Mouse (Mus musculus): Measurements from ENCODE around the gene Xiap. TPM values are rescaled to one million over a fixed set of nuclear protein-coding genes. Genes with fewer than 3 reads are reported as not detected.

The Xiap gene
- polyA plus RNA-seq, 1 experiment from 2014 or later, result 11.6 TPM

DNA sequence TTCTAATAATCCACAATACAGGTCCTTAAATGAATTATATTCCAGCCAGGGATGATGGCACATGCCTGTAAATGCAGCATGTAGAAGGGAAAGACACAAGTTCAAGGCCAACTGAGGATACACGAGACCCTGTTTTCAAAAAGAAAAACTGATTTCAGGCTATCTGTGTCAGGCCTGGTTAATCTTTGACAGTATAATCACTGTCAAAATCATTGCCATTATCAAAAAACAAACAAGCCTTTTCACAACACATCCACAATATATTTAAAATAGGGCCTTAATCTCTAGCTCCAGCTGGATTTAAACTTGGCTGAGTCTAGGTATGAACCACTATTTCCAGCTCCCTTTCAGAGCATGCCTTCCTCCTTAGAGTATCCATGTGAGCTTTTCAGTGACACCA, 51.1 kb downstream of the Xiap start:
- Histone ChIP-seq H3K4me1 (no peaks in the 10 kb centered on the region), H3K9me3 (no peaks in the 10 kb centered on the region), H3K27ac (no peak overlapping the region), H3K9ac (no peak overlapping the region), H3K4me3 (no peak overlapping the region), H3K36me3 (replicated peaks) (0 out of 2 replicates have a peak, but pooled peaks cover 5% of the 10 kb centered on the region), H3K4me2 (no peak overlapping the region), H3K27me3 (replicated peaks) (no peaks in the 10 kb centered on the region)
- 78% methylated on average over 1 of the region's 1 CpGs for WGBS
- ATAC-seq (replicated peaks), result no peak

DNA sequence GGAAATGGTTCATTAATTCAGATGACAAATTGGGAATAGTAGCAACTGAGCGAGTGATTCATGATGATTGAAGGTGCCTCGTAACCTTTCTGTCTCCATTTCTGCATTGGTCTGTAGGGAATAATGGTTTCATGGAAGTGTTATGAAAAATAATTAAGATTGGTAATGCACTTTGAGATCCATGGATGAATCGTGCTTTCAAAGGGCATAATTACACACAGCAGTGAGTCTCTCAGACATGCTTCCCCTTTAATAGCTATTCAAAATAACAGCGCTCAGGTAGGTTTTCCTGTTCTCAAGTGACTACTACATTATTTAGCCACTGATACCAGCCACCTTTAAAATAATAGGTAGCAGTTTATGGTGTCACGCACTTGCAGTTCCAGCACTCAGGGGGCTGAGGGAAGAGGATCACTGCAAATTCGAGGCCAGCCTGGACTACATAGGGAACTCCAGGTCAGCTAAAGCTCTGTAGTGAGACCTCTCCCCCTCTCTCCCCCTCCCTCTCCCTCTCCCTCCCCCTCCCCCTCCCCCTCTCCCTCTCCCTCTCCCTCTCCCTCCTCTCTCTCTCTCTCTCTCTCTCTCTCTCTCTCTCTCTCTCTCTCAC, 60.1 kb downstream of the Xiap start:
- H3K4me3 ChIP-seq, result no peak overlapping the region
- no peaks in the 10 kb centered on the region for H3K4me1 ChIP-seq
- no peak overlapping the region for H3K27ac ChIP-seq
- H3K9me3 ChIP-seq, result no peaks in the 10 kb centered on the region
- 76% methylated on average over 6 of the region's 6 CpGs for WGBS
- no peaks in the 10 kb centered on the region for H3K36me3 ChIP-seq (replicated peaks)
- H3K4me2 ChIP-seq, result no peak overlapping the region
- H3K27me3 ChIP-seq (replicated peaks), result no peaks in the 10 kb centered on the region
- no peak overlapping the region for H3K9ac ChIP-seq
- no peak for ATAC-seq (replicated peaks)

DNA sequence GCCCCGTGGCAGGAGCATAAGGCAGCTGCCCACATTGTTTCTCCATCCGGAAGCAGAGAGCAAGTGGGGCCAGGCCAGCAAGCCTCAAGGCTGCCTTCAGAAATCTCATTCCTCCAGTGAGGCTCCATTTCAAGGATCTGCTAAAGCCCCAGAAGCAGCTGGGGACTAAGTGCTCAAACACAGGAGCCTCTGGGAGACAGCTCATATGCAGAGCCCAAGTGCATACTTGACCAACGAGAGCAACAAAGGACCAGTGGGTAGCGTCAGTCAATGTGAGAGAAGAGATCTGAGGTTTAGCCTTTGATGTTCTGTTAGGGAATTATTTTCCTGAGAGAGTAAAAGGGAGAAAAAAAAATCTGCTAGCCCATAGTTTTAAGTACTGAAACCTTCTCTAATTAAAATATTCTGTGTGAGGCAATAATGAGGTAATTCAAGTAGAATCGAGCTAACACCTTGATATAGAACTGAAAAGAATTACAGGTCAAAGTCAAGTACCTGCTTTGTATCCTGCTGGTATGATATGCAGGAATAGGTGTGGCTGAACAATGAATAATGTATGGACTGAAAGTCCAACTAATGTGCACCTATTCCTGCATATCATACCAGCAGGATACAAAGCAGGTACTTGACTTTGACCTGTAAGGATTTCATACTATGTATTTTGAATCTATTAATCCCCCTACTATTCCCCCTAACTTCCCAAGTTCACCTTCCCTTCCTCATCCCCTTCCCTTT, 65.7 kb downstream of the Xiap start:
- no peaks in the 10 kb centered on the region for H3K9me3 ChIP-seq
- no peak overlapping the region for H3K4me2 ChIP-seq
- H3K27ac ChIP-seq, result no peak overlapping the region
- no peak for ATAC-seq (replicated peaks)
- H3K4me3 ChIP-seq, result no peak overlapping the region
- no peaks in the 10 kb centered on the region for H3K27me3 ChIP-seq (replicated peaks)
- no peaks in the 10 kb centered on the region for H3K36me3 ChIP-seq (replicated peaks)
- no peaks in the 10 kb centered on the region for H3K4me1 ChIP-seq
- H3K9ac ChIP-seq, result no peak overlapping the region
- WGBS, result 78% methylated on average over 5 of the region's 5 CpGs

- no peak overlapping the region for H3K27ac ChIP-seq
- H3K4me1 ChIP-seq, result no peaks in the 10 kb centered on the region
- 78% methylated on average over 9 of the region's 9 CpGs for WGBS
- H3K4me2 ChIP-seq, result no peak overlapping the region
- H3K27me3 ChIP-seq (replicated peaks), result no peaks in the 10 kb centered on the region
- H3K9me3 ChIP-seq, result no peaks in the 10 kb centered on the region
- H3K4me3 ChIP-seq, result no peak overlapping the region
- no peak overlapping the region for H3K9ac ChIP-seq
- no peak for ATAC-seq (replicated peaks)
- no peaks in the 10 kb centered on the region for H3K36me3 ChIP-seq (replicated peaks)
Observed at GRCm38 (mm10) chrX:42139882-42140281, 80.4 kb downstream of the Xiap start.

DNA sequence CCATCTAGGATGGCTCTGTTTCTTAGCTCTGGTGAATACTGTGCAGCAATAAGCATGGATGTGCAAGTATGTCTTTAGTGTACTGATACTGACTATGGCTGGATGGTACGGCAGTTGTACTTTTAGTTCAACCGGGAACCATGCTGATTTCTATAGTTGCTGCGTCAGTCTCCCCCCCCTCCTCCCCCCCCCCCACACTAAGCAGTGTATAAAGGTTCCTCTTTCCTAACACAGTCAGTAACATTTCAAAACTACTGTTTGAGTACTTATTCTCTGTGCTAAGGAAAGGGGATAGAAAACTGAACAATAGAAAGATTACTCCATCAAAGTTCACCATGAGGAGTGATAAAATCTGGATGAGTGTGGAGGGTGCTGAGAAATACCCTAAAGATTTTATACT, 83.1 kb downstream of the Xiap start:
- H3K27me3 ChIP-seq (replicated peaks), result no peaks in the 10 kb centered on the region
- no peak overlapping the region for H3K9ac ChIP-seq
- ATAC-seq (replicated peaks), result no peak
- no peaks in the 10 kb centered on the region for H3K9me3 ChIP-seq
- no peaks in the 10 kb centered on the region for H3K4me1 ChIP-seq
- 71% methylated on average over 3 of the region's 3 CpGs for WGBS
- no peak overlapping the region for H3K4me2 ChIP-seq
- H3K36me3 ChIP-seq (replicated peaks), result no peaks in the 10 kb centered on the region
- H3K4me3 ChIP-seq, result no peak overlapping the region
- H3K27ac ChIP-seq, result no peak overlapping the region

GRCm38 (mm10) chrX:42143991-42144390, 84.5 kb downstream of the Xiap start:
- no peaks in the 10 kb centered on the region for H3K4me1 ChIP-seq
- no peaks in the 10 kb centered on the region for H3K27me3 ChIP-seq (replicated peaks)
- no peak overlapping the region for H3K27ac ChIP-seq
- H3K9me3 ChIP-seq, result no peaks in the 10 kb centered on the region
- 86% methylated on average over 4 of the region's 4 CpGs for WGBS
- ATAC-seq (replicated peaks), result no peak
- H3K36me3 ChIP-seq (replicated peaks), result no peaks in the 10 kb centered on the region
- H3K4me3 ChIP-seq, result no peak overlapping the region
- no peak overlapping the region for H3K4me2 ChIP-seq
- H3K9ac ChIP-seq, result no peak overlapping the region

- Histone ChIP-seq H3K4me3 (0 out of 2 replicates have a peak overlapping the region, but pooled peaks have one; percentile 47), H3K36me3 (replicated peaks) (no peaks in the 10 kb centered on the region), H3K27ac (no peak overlapping the region), H3K9ac (no peak overlapping the region), H3K9me3 (no peaks in the 10 kb centered on the region), H3K4me2 (peak overlapping the region; percentile 46), H3K27me3 (replicated peaks) (no peaks in the 10 kb centered on the region), H3K4me1 (no peaks in the 10 kb centered on the region)
- ATAC-seq (replicated peaks), result no peak
- WGBS, result 65% methylated on average over 5 of the region's 5 CpGs
Observed at GRCm38 (mm10) chrX:42148016-42148451, 88.6 kb downstream of the Xiap start.

DNA sequence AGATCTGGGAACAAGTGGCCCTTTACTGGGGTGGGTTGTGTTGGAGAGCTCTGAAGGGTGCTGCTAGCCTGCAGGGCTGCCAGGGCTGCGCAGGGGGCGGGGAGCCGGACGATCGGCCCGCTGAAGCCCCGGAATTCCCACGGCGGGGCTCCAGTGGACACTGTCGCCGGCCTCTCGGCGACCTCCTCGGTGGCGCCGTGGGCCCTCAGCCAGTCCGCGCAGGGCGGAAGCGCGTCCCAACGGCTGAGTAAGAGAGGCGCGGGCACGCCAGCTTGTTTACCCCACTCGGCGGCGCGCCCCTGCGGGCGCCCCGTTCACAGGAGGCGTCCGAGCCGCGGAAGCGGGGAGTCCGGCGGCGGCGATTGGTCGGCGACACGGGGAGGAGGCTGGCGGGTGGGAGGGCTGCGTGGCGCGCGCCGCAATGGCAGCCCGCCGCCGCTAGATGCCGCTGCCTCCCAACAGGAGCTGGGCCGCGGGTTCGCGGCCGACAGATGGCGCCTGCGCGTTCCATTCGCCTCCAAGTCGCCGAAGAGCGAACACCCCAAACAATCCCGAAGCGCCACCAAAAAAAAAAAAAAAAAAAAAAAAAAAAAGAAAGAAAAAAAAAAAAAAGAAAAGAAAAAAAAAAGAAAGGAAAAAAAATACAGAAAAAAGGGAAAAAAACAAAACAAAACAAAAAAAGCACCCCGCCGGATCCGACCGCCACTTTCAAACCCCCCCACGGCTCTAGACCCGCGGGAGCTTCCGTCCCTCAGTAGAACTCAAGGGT, 89.5 kb downstream of the Xiap start, which contains the start of gene Stag2:
Stag2 (plus strand) TSS at position 530 of the 769 bp plus-strand sequence.
- Histone ChIP-seq H3K27me3 (replicated peaks) (no peaks in the 10 kb centered on the region), H3K27ac (peak within 1 kb of the TSS; percentile 99), H3K9ac (peak within 1 kb of the TSS; percentile 78), H3K4me2 (peak within 1 kb of the TSS; percentile 49), H3K4me1 (peaks cover 3% of the 10 kb centered on the region; the same call in 1 of the 2 replicates), H3K4me3 (peak within 1 kb of the TSS; percentile 55), H3K9me3 (no peaks in the 10 kb centered on the region), H3K36me3 (replicated peaks) (no peaks in the 10 kb centered on the region)
- peak; percentile 84 for ATAC-seq (replicated peaks)
- WGBS, result 26% methylated on average over 70 of the region's 76 CpGs

- Histone ChIP-seq H3K4me1 (peaks cover 3% of the 10 kb centered on the region; the same call in 1 of the 2 replicates), H3K9me3 (no peaks in the 10 kb centered on the region), H3K36me3 (replicated peaks) (no peaks in the 10 kb centered on the region), H3K27ac (peak overlapping the region; percentile 99), H3K27me3 (replicated peaks) (no peaks in the 10 kb centered on the region), H3K4me2 (peak overlapping the region; percentile 49), H3K4me3 (peak overlapping the region; percentile 55), H3K9ac (peak overlapping the region; percentile 78)
- ATAC-seq (replicated peaks), result peak; percentile 60
- 36% methylated on average over 49 of the region's 71 CpGs for WGBS
Observed at GRCm38 (mm10) chrX:42149557-42150345, 90.3 kb downstream of the Xiap start.

DNA sequence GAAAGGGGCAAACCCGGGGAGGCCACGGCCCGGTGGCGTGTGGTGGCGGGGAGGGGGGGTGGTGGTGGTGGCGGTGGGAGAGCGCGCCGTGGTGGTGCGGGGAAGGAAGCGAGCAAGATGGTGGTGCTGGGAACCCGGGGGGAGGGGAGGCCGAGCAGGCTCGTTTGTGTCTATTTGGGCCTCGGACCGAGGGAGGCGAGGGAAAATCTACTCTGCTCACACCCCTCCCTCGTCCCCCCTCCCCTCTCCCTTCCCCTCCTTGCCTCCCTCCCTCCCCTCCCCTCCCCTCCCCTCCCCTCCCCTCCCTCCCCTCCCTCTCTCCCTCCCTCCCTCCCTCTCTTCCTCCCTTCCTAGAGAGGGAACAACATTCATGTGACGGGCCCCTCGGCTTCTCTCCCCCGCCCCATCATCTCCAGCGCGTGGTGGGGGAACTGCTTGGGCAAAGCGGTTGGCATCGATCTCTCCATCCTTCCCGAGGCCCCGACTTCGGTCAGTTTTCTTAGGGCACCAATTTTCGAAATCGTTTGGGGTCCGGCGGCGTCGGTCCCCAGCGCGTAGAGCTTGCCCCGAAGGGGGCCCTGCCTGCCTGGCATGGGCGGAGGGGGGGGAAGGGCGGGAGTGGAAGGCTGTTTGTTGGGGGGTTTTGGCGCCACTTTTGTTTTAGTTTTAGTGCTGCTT, 91.0 kb downstream of the Xiap start:
- no peaks in the 10 kb centered on the region for H3K9me3 ChIP-seq
- peak overlapping the region; percentile 99 for H3K27ac ChIP-seq
- H3K4me3 ChIP-seq, result peak overlapping the region; percentile 55
- H3K4me2 ChIP-seq, result peak overlapping the region; percentile 49
- no peaks in the 10 kb centered on the region for H3K36me3 ChIP-seq (replicated peaks)
- H3K27me3 ChIP-seq (replicated peaks), result no peaks in the 10 kb centered on the region
- WGBS, result 43% methylated on average over 25 of the region's 40 CpGs
- peak overlapping the region; percentile 78 for H3K9ac ChIP-seq
- peaks cover 3% of the 10 kb centered on the region; the same call in 1 of the 2 replicates for H3K4me1 ChIP-seq
- peak; percentile 88 for ATAC-seq (replicated peaks)

GRCm38 (mm10) chrX:42151024-42151754, 91.7 kb downstream of the Xiap start:
- Histone ChIP-seq H3K27me3 (replicated peaks) (no peaks in the 10 kb centered on the region), H3K4me3 (peak overlapping the region; percentile 55), H3K9ac (peak overlapping the region; percentile 37; the same call in 1 of the 2 replicates), H3K36me3 (replicated peaks) (no peaks in the 10 kb centered on the region), H3K9me3 (no peaks in the 10 kb centered on the region), H3K27ac (peak overlapping the region; percentile 99), H3K4me1 (peaks cover 3% of the 10 kb centered on the region; the same call in 1 of the 2 replicates), H3K4me2 (peak overlapping the region; percentile 45)
- WGBS, result 18% methylated on average over 25 of the region's 25 CpGs
- no peak for ATAC-seq (replicated peaks)

All from midbrain, embryonic 15.5 days (tissue).